Mouse (Mus musculus): ENCODE data around the gene Apc2.

GRCm38 (mm10) chr10:80320340-80320760 is 24.6 kb downstream of the Apc2 start, which contains the start of gene 2310011J03Rik:
- no peak for TF ChIP-seq CTCF (IDR thresholded peaks at IDR 0.05; ENCODE audit: low read depth)
- no peak for TF ChIP-seq EP300 (IDR thresholded peaks at IDR 0.05; ENCODE audit: low read depth)
